Mouse (Mus musculus): ENCODE measurements at regions not wholly inside any gene's neighbourhood (a gene's known extent, or its start where the extent isn't known, plus 50 kb on each side); places are given as distances from the start of the nearest gene placed in this dataset.
A peak's percentile ranks its signal among the peaks of the same experiment; 100 is the strongest.
"Not testable (repeated sequence)": the region's sequence is repeated elsewhere in the genome, so short reads cannot be mapped to it uniquely, and the experiment has no call there.

DNA sequence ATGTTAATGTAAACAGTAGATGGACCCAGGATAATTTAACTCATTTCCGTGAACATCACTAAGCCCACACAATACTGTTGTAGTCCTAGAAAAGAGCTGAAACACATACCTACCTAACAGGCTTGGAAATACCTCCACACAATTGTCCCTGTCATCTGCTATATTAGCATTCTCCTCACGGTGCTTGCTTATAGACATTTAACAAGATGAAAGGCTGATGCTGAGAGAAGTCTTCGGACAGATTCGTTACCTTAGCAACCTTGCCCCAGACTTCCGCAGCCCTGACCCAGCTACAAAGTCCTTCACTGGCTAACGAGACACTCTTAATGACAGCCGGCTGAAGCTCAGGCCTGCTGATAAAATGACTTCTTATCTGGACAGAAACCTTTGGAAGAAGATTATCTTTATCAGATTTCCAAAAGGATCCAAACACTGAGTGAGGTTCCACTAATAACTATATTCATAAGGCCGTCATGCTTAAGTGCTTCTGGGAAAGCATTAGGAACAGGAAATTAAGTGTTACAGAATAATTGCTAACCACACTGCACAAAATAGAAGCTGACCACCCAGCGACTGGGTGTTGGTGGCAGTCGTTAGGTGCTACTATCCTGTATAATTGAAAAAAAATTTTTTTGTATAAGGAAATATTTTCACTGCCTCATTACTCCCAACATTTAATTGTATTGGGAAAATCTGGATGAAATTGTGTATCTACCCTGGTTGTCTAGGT, 267.0 kb upstream of the Tmpo start:
- peak; percentile 66 for DNase-seq (ENCODE audit: low spot score)

DNA sequence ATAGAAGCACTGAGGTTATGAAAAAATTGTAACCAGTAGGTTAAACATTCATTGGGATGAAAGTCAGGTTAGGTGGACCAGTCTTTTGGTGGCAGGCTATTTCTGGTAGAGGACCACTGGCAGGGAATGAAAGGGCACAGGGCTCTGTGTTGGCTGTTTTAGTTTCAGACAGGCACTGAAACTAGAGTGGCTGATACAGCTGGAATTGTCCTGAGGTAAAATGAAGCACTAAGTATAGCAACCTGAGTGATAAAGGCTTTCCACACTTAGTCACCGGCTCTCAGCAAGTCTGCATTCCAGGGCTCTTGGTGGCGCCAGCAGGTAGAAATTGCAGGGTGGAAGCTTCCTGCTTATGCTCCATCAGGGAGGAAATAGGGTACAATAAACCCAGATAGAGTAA, 262.2 kb upstream of the Tmpo start:
- DNase-seq (ENCODE audit: low spot score) = no peak

DNA sequence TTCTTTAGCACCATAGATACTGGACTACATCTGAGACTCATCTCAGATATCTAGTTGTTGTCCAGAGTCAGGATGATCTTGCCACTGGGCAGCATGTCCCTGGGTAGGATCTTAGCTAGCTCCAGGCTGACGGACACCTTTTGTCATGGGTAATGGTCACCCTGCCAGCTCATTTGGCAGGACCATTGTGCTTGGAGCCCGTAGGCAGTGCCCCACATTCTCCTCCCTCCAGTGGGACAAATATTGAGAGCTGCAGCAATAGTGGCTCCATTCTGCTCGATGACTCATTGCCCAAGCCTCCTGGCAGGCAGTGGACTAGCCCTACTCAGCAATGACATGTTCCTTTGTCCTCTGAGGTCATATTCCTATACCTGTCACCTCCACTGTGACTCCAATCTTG, 258.9 kb upstream of the Tmpo start:
- DNase-seq (ENCODE audit: low spot score) = no peak

DNA sequence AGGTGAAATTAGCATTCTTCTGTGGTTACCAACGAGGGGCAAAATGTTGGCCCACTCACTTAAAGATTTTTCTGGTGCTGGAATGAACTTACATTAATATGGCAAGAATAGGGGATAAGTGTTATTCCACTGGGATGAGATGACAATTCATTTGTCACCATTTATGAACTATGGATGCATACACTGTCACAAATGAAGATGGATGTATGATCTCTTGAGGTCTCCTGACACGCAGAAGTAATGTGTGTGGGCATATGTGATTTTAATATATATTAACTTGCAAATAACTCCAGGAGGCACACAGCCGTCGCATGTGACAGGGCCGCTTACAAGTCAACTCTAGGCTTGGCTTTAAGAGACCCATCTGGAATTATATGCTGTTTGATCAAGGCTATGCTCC, 256.8 kb upstream of the Tmpo start:
- no peak for DNase-seq (ENCODE audit: low spot score)

DNA sequence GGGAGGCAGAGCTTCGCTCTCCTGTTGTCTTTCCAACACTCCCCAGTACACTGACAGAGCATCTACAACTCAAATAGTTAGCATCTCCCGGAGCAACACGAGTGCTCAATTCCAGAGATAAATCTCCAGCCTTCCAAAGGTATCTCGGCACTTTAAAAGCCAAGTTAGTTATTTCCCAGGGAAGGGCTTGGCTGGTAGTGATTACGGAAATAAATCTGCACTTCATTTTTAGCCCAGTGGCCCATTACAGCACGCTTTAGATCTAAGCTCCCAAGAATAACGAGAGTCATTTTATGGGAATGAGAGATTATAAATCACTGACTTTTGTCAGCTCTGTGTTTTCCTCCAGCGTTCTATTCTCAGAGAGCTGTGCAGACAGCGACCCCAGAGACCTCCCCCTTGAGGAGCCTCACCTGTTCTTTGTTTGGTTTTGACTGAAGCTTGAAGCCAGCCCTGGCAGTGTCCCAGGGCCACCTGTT, 255.0 kb upstream of the Tmpo start:
- peak; percentile 53 for DNase-seq (ENCODE audit: low spot score)

DNA sequence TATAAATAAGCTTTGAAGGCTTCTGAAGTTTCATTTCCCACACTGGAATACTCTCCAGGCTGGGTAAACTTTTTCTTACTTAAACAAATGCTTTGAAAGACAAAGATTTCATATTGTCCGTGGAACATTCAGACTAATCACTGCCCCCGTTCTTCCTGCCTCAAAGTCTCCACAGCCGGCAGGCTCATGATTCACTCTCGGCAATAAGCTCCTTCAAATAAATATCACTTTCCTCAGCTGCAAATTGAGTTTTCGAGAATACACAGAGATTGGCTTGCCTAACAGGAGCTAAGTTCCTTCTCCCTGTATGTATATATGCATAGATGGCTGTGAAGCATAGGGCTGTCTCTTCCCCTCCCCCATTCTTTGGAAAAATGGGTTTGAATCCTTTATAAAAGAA, 249.2 kb upstream of the Tmpo start:
- no peak for DNase-seq (ENCODE audit: low spot score)

DNA sequence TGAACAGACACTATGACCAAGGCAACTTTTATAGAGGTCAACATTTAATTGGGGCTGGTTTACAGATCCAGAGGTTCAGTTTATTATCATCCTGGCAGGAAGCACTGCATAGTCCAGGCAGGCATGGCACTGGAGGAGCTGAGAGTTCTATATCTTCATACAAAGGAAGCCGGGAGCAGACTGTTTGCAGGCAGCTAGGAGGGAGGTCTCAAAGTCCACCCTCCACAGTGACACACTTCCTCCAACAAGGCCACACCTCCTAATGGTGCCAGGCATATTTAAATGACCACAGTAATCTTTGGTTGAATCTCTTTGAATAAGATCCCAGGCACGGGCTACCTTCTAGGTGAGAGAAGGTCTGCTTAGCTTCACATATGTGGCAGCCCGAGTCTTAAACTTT, 245.5 kb upstream of the Tmpo start:
- DNase-seq (ENCODE audit: low spot score) = no peak

DNA sequence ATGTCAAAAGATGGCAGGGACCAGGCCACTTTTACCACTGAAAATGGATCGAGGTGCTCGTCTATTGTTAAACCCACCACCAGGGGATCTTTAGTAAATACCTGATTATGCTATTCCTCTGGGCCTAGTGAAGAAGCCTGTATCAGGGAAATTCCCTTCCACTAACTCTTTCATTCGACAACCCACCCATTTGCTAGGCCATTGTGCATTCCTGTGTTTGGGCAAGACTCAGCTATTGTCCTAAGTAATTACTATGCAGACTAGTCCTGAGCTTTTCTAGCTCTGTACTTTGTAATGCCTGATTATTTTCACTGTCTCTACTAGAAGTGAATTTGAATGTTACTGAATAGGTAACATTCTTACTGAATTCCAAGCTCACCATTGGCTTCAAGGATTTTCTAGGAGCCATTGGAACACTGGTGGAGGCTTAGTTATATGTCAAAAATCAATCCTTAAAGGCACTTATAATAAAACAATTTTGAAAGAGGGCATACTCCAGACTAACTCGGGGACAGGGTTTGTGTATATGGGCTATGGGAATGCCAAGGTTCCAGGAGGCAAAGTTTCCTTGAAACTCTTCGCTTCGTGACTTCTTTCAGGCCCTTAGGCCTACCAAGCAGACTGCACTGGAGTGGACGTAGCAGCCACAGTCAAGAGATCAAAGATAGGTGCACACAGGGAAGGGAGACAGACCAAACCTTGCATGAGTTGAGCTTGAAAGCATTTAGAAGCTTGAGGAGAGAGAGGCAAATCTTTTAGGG, 244.7 kb upstream of the Tmpo start:
- not testable (repeated sequence) for DNase-seq (ENCODE audit: low spot score)

DNA sequence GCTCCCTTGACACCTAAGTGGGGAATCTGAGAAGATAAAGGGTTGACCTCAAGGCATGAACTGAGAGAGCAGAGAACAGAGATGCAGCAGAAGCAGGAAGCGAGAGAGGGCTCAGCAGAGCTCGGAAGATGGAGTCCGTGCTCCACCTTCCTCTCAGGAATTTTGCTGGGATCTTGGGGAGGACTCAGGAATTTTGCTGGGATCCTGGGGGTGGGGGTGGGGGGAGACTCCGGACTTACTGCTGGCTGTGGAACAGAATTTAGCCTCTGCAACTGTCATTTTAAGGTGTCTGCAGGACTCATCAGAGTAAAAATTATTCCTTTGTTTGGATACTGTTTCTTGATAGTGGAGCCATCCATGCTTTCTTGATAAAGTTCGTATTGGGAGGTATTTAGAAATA, 243.7 kb upstream of the Tmpo start:
- no peak for DNase-seq (ENCODE audit: low spot score)

DNA sequence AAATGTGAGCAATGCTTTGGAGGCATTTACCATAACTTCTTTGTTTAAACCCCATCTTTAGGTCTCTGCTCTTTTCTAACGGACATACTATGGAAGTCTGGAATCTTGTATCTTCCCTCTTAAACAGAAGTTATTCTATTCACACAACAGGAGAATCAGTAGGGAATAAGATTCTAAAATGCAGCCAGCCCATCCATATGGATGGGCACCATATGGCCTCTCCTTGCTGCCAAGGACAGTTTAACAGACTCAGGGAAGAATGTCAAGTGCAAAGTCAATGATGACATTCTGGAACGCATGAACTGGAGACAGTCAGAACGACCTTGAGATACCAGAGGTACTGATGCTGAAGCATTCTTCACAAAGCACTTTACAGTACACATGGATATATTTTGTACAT, 206.1 kb upstream of the Tmpo start:
- DNase-seq (ENCODE audit: low spot score) = no peak

DNA sequence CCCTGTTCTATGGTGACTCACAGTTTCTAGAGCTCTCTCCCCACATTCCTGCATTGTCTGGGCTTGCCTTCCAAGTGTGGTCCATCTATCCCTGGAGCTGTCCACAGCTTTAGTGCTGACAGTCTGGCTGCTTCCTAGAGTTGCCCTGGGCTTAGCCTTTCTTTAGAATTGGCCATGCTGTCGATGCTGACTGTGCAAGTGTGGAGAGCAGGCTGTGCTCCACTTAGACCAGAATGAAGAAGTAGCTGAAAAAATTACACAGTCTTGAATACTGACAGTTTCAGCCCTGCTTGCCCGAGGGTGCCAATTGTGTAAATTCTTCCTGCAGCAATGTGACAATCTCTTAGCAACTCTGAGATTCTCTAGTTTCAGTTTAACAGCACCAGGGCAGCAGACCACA, 203.3 kb upstream of the Tmpo start:
- peak; percentile 78 for DNase-seq (ENCODE audit: low spot score)

DNA sequence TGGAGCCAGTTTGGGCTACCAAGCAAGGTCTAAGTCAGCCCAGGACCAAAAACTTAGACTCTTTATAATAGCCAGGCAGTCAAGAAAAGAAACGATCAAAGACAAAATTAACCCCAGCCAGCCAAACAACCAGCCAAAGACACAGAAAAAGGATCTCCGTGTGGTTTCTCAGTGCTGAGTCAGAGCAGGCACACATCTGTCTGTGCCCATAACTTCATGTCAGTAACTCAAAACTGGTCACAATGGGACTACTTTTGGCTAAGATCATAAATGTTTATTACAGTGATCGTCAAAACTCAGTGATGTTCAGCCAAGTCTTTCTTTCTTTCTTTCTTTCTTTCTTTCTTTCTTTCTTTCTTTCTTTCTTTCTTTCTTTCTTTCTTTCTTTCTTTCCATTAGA, 195.6 kb upstream of the Tmpo start:
- no peak for DNase-seq (ENCODE audit: low spot score)

DNA sequence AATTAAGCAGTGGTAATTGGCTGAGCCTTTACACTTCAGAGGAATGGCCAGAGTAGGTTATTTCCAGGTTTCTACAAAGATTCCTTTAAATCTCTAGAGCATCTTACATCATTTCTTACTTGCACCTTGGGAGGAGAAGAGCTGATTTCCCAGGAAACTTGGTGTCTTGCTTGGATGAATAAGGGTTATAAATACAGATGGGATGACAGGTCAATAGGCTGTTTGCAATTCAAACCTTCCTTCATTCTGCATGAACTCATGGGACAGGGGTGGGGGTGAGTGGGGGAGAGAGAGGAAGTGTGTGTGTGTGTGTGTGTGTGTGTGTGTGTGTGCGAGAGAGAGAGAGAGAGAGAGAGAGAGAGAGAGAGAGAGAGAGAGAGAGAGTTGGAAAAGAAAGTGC, 186.4 kb upstream of the Tmpo start:
- no peak for DNase-seq (ENCODE audit: low spot score)

DNA sequence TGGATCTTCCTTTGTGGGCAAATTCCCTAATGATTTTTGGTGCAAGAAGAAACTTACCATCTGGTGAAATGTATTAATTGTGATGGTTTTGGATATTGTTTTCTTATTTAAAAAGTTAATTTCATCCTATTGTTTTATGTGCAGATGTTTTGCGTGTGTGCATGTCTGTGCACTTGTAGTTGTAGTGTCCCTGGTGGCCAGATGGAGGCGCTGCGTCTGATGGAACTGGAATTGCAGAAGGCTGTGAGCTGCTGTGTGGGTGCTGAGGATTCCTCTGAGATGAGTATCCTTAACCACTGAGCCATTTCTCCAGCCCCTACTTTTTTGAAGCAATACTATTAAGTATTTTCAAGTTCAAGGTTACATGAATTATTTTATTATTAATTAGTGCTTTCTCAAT, 181.5 kb upstream of the Tmpo start:
- no peak for DNase-seq (ENCODE audit: low spot score)

DNA sequence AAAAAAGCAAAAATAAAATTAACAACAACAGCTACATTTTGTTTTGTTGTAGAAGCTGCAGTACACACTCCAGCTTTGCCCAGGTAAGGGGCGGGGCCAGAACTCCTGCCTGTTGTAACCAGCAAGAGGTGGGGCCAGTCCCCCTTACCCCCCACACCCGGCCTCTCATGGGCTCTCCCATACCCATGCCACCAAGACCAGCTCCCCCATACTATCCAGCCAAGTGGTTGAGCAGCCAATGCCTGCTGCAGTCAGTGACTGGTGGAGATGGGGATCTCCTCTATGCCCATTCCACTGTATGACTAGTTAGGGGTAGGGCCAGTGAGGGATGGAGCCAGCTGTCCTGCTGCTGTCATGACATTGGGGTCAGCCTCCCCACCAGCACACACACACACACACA, 180.5 kb upstream of the Tmpo start:
- DNase-seq (ENCODE audit: low spot score) = no peak

DNA sequence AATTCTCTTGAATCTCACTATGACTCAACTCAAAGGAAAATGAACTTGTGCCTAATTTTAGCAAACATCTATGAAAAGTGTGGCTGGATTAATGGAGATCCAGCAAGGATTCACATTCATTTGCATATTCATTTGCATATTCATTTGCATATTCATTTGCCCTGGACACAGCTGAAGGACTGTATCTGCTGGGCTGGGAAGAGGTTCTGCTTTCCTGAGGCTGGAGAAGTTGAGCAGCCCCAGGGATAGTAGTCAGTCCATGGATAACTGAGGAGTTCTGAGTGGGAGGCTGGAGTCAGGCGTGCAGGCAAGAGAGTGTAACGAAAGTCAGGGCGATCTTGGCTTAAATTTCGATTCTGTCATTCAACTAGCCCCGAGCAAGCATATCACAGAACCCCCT, 164.3 kb upstream of the Tmpo start:
- no peak for DNase-seq (ENCODE audit: low spot score)

DNA sequence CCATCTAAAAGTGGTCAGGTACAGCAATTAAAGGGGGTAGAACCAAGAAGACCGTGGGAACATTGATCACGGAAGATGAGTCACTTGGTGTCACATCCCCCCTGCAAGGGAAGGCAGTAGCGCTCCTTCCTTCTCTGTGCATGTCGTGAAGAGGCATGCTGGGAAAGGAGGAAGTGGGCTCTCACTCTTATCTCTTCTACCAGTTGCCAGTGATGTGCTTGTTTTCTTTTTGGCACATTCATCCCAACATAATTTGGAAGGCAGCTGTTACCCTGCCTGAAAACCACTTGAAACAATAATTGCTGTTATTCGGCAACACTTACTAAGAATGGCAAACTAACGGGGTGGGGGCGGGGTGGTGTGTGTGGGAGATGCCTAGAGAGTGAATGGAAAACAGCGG, 161.0 kb upstream of the Tmpo start:
- DNase-seq (ENCODE audit: low spot score) = no peak

DNA sequence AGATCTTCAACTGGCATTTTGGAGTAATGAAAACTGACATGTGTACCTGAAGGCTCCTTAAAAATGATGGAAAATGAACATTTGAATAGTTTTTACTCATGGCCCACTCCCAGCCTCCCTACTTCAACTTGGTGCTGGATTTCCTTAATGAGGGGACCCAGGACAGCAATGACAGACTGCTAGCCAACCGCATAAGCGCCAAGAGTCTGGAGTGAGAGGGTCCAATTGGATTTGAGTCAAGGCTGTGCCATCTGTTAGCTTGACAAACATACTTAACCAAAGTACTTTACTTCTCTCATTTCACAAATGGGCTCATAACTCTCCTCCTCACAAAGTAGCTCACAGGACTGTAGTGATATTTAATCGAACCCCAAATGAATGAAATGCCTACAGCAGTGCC, 158.2 kb upstream of the Tmpo start:
- no peak for DNase-seq (ENCODE audit: low spot score)

DNA sequence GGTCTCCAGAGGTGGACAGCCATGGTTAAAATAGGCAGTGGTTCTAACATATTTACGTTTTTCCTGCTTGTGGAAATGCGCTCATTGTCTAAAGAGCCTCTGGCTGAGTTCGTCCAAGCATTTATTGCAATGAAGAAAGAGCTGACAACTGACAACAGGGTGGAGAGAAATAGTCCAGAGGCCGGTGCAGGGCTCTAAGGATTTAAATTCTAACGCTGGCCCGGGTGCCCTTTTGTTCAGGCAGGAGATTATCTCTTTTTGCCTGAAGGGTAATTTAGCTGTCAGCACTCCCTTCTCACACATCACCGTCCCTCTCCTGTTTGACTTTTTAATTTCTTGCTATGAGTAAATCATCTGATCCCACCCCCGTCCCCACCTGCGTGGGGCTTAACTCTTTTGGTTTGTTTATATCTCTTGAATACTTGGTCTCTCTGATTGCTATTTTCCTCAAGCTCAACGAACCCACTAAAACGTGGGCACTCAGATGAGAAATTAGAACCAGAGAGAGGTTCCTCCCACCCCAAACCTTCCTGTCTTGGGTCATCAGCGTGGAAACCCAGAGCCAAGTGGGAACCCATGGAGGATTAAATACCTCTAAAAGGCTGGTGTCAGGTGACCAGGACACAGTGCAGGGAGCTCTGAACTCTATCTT, 145.7 kb upstream of the Tmpo start:
- peak; percentile 27 for DNase-seq (ENCODE audit: low spot score)

DNA sequence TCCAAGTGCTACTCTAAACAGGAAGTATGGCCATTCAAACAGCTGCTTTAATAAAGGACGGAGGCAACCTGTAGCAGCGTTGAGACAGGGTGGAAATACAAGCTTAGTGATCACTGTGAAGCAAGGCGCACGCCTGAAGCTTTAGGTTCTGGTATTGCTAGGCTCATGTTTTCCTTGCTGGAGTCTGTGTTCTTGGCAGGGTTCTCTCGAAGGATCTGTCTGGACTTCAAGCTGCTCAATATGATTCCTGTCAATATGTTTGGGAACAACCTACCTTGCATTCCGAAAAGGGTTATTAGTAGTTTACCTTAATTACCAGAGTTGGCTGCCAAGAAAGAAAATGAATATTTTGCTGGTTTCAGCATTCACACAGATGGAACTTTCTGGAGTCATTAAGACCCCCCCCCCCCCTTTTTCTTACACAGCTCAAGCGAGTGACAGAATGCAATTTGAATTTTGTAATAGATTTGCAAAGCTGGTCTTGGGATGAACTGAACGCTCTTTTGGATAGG, 145.1 kb upstream of the Tmpo start:
- DNase-seq (ENCODE audit: low spot score) = no peak

DNA sequence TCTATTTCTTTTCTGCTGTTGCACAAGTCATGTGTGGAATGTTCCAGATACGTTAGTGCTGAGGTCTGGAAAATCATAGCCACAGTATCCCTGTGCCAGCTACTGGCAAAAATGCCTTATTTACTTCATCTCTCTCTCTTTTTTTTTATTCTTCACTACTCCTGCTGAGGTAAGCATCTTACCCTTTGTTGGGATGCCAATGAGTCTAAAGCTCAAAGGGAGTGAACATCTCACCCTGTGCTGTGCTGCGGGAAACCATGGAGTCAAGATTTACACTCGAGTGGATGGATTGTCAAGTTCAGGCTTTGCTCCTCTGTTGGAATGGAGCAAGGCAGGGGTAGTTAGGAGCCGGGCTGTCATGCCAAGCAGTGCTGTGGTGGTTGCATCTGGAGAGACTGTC, 140.1 kb upstream of the Tmpo start:
- no peak for DNase-seq (ENCODE audit: low spot score)

DNA sequence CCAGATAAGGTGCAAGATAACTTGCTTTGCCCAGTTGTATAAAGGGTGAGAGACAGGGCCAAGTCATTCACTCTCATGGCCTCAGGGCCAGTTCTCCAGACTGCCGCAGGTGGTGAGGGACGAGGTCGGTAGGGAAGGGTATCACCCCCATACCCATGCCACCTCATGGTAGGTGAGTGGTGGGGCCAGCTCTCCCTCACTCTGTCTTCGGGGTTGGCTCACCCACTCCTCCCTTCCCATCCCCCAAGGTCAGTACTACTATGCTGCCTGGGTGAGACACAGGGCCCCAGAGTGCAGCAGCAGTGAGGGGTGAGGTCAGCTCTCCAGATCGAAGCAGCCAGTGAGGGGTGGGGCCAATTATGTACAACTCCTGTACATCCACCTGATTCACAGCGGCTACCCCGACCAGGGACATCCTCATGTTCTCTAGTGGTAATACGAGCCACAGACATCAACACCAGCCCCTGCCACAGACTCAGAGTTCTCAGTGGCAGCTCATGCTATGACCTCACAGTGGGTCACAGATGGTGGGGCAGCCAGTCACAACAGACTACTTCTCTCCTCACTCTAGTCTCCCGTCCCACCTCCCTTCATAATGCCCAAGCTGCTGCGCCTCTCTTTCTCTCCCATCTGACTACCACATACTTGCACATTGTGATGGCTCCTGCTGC, 138.5 kb upstream of the Tmpo start:
- DNase-seq (ENCODE audit: low spot score) = no peak

DNA sequence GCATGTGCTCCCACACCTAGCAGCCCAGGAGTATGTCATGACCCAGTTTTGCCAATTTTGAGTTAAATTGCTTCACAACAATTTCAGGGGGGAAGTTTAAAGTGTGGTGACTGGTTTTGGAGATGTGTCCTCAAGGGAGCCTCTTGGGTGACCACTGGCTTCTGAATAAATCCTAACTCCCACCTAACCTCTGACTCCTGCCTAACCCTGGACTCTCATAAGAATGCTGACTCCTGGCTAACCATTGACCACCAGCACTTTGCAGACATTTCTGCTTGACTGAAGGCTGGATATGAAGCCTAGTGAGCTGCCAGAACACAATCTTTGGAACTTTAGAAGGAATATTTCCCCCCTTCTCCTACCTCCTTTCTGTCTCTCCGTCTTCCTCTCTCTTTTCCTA, 133.3 kb upstream of the Tmpo start:
- DNase-seq (ENCODE audit: low spot score) = no peak

Data from embryo, embryonic 10.5 days (tissue).